Mouse (Mus musculus): ENCODE results near the gene Lama2. TPM values are rescaled to one million over a fixed set of nuclear protein-coding genes. Genes with fewer than 3 reads are reported as not detected.

Gene Lama2
- polyA plus RNA-seq, 1 experiment from 2014 or later: 4.3 TPM

DNA sequence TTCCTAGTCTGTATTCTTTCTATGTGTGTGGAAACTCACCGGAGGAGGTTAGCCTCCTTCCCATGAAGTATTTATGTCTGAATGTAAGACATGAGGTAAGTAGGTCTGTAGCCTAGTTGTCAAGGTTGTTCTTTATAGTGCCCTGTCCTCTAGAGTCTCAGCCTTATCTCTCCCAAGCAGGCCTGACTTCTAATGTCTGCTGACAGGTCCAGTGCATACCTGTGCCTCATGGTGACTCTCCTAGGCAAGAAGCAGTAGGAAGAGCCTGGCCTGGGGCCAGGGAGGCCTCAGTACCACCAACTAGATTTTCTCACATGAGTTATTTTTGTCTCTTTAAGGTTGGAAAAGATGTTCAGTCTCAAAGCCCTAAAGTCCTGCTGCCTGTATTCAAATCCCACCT, 483.8 kb downstream of the Lama2 start:
- no peak for ATAC-seq (replicated peaks)
- Histone ChIP-seq H3K27me3 (replicated peaks) (no peaks in the 10 kb centered on the region), H3K9ac (no peak overlapping the region), H3K4me2 (no peak overlapping the region), H3K4me3 (no peak overlapping the region), H3K36me3 (replicated peaks) (no peaks in the 10 kb centered on the region), H3K4me1 (peaks cover 9% of the 10 kb centered on the region), H3K9me3 (no peaks in the 10 kb centered on the region), H3K27ac (no peak overlapping the region)
- 96% methylated on average over 1 of the region's 1 CpGs for WGBS

GRCm38 (mm10) chr10:27133135-27133534, 486.4 kb downstream of the Lama2 start:
- WGBS: 4% methylated on average over 1 of the region's 1 CpGs
- H3K27ac ChIP-seq: no peak overlapping the region
- peaks cover 9% of the 10 kb centered on the region for H3K4me1 ChIP-seq
- no peaks in the 10 kb centered on the region for H3K9me3 ChIP-seq
- no peak overlapping the region for H3K4me3 ChIP-seq
- H3K9ac ChIP-seq: no peak overlapping the region
- peak; percentile 91 for ATAC-seq (replicated peaks)
- no peak overlapping the region for H3K4me2 ChIP-seq
- H3K27me3 ChIP-seq (replicated peaks): no peaks in the 10 kb centered on the region
- no peaks in the 10 kb centered on the region for H3K36me3 ChIP-seq (replicated peaks)

GRCm38 (mm10) chr10:27127454-27127853, 492.1 kb downstream of the Lama2 start:
- H3K27ac ChIP-seq: no peak overlapping the region
- no peak overlapping the region for H3K9ac ChIP-seq
- ATAC-seq (replicated peaks): no peak
- 83% methylated on average over 2 of the region's 2 CpGs for WGBS
- H3K27me3 ChIP-seq (replicated peaks): no peaks in the 10 kb centered on the region
- H3K36me3 ChIP-seq (replicated peaks): no peaks in the 10 kb centered on the region
- H3K4me1 ChIP-seq: no peaks in the 10 kb centered on the region
- H3K4me3 ChIP-seq: no peak overlapping the region
- no peaks in the 10 kb centered on the region for H3K9me3 ChIP-seq
- H3K4me2 ChIP-seq: no peak overlapping the region

DNA sequence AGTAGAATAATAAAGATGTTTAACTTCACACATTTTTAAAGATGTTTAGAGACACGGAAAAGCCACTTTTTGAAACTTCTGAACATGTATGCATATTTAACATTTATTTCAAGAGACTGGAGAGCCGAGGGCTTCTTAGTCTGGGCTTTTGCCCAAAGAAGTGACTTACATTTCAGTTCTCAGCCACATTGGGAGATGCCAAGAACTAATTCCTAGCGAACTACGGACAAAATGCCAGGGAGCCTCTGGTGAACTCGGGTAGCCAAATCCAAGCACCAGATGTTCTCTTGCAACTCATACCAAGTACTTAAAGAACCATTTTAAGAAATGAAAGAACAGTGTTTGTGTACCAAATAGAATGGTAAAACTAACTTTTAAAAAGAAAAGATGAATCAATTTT, 495.8 kb downstream of the Lama2 start:
- H3K9me3 ChIP-seq: no peaks in the 10 kb centered on the region
- no peak for ATAC-seq (replicated peaks)
- no peak overlapping the region for H3K4me2 ChIP-seq
- no peaks in the 10 kb centered on the region for H3K36me3 ChIP-seq (replicated peaks)
- H3K4me1 ChIP-seq: no peaks in the 10 kb centered on the region
- H3K27me3 ChIP-seq (replicated peaks): no peaks in the 10 kb centered on the region
- H3K4me3 ChIP-seq: no peak overlapping the region
- H3K9ac ChIP-seq: no peak overlapping the region
- no peak overlapping the region for H3K27ac ChIP-seq
- 85% methylated on average over 5 of the region's 5 CpGs for WGBS

- ATAC-seq (replicated peaks): no peak
- H3K4me3 ChIP-seq: no peak overlapping the region
- no peak overlapping the region for H3K4me2 ChIP-seq
- no peaks in the 10 kb centered on the region for H3K27me3 ChIP-seq (replicated peaks)
- 92% methylated on average over 3 of the region's 3 CpGs for WGBS
- H3K9me3 ChIP-seq: no peaks in the 10 kb centered on the region
- H3K4me1 ChIP-seq: no peaks in the 10 kb centered on the region
- no peak overlapping the region for H3K9ac ChIP-seq
- no peak overlapping the region for H3K27ac ChIP-seq
- no peaks in the 10 kb centered on the region for H3K36me3 ChIP-seq (replicated peaks)
These were observed 501.7 kb downstream of the Lama2 start for GRCm38 (mm10) chr10:27117815-27118214.

DNA sequence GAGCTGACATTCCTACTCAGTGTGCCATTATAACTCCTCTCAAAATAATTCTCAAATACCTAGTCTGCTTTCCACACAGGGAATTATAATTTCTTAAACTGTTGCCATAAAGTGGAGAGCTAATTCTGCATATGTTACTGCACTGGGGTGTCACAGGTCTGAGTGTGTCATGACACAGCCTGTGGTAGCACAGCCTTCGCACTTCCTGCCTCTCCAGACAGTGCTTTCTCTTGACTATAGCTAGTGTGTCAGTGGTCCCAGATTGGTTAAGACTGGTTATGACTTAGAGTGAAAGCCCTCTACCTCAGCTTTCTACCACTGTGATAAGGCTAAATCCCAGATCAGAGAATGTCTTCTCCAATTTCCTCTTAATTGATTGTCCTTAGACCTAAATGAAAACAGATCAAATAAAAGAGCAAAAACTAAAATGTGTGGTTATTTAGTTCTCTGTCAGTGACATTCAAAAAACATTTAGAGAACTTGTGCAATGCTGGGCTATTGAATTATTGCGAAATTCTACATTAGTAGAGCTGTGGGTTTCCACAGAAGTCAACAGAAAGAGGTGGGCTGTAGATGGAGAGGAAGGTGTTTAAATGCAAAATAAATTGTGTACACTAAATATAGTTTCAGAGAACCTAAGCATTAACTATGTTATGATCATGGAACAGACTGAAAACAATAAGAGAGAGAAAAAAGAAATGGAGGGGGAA, 502.5 kb downstream of the Lama2 start:
- H3K4me3 ChIP-seq: no peak overlapping the region
- WGBS: 90% methylated on average over 2 of the region's 2 CpGs
- no peak overlapping the region for H3K9ac ChIP-seq
- no peak overlapping the region for H3K27ac ChIP-seq
- no peaks in the 10 kb centered on the region for H3K4me1 ChIP-seq
- no peaks in the 10 kb centered on the region for H3K9me3 ChIP-seq
- no peak overlapping the region for H3K4me2 ChIP-seq
- H3K27me3 ChIP-seq (replicated peaks): no peaks in the 10 kb centered on the region
- no peaks in the 10 kb centered on the region for H3K36me3 ChIP-seq (replicated peaks)
- ATAC-seq (replicated peaks): no peak

DNA sequence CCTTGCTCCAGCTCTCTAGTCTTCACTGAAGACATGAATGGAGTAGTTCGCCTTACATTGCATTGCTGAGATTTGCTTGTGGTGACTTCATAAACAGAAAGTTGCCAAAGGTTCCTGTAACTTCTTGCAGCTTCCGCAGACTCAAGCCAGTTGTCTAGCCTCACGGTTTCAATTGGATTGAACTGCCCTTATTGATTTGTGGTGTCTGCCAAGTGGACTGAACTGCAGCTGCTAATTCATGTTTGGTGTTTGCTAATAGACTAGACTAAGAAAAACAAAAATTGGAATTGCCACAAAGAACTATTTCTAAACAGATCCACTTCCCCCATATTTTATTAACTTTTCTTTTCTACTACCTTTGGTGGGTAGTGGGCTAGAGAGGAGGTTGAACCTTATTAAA, 505.4 kb downstream of the Lama2 start:
- Histone ChIP-seq H3K27me3 (replicated peaks) (no peaks in the 10 kb centered on the region), H3K4me2 (no peak overlapping the region), H3K9me3 (no peaks in the 10 kb centered on the region), H3K4me1 (no peaks in the 10 kb centered on the region), H3K27ac (no peak overlapping the region), H3K36me3 (replicated peaks) (no peaks in the 10 kb centered on the region), H3K9ac (no peak overlapping the region), H3K4me3 (no peak overlapping the region)
- 91% methylated on average over 3 of the region's 3 CpGs for WGBS
- ATAC-seq (replicated peaks): no peak

- Histone ChIP-seq H3K9ac (no peak overlapping the region), H3K4me1 (no peaks in the 10 kb centered on the region), H3K36me3 (replicated peaks) (no peaks in the 10 kb centered on the region), H3K4me3 (no peak overlapping the region), H3K27ac (no peak overlapping the region), H3K9me3 (no peaks in the 10 kb centered on the region), H3K4me2 (no peak overlapping the region), H3K27me3 (replicated peaks) (no peaks in the 10 kb centered on the region)
- 79% methylated on average over 5 of the region's 5 CpGs for WGBS
- no peak for ATAC-seq (replicated peaks)
These were observed 515.7 kb downstream of the Lama2 start for GRCm38 (mm10) chr10:27103811-27104210.

DNA sequence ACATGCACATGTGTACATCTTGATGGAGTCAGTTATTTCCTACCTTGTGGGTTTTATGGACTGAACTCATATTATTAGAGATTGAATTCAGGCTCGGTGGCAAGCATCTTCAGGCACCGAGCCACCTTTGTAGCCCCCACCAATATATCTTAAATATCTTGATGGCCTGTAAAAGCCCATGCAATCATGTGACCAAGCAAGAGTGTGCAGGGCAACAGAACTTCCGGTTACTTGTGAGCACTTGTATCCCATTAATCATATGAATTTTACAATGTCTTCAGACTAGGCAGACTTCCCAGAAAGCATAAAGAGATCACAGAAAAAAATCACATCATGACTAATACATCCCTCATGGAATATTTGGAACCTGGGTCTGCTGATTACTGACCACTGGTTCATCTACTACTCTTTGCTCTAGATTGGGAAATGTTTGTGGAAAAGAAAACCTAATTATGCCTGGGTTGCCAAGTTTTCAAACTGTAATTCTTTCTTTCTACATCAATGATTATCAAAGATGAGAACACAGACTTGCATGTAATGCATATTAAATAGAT, 517.7 kb downstream of the Lama2 start:
- H3K4me2 ChIP-seq: no peak overlapping the region
- no peak for ATAC-seq (replicated peaks)
- H3K27ac ChIP-seq: no peak overlapping the region
- H3K36me3 ChIP-seq (replicated peaks): no peaks in the 10 kb centered on the region
- no peak overlapping the region for H3K9ac ChIP-seq
- WGBS: 90% methylated on average over 3 of the region's 3 CpGs
- H3K4me3 ChIP-seq: no peak overlapping the region
- no peaks in the 10 kb centered on the region for H3K4me1 ChIP-seq
- H3K27me3 ChIP-seq (replicated peaks): no peaks in the 10 kb centered on the region
- H3K9me3 ChIP-seq: no peaks in the 10 kb centered on the region

DNA sequence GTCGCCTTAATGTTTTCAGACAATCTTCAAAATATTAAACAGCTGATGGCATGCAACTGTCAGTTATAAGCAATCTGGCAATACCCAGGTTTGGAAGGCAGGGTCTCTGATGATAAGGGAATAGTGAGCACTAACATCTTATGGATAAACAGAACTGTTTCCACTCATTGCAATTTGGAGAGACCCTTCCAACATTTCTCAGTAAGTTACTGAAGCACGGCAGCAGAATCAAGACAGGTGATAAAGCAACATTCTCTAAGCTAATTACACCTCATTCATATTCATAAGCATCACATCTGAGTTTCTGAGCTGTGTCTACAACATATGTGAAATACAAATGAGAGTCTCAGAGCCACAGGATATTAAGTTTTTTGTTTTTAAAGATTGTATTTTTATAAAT, 542.4 kb downstream of the Lama2 start:
- Histone ChIP-seq H3K36me3 (replicated peaks) (no peaks in the 10 kb centered on the region), H3K4me3 (no peak overlapping the region), H3K27me3 (replicated peaks) (no peaks in the 10 kb centered on the region), H3K4me2 (no peak overlapping the region), H3K4me1 (no peaks in the 10 kb centered on the region), H3K9me3 (no peaks in the 10 kb centered on the region), H3K9ac (no peak overlapping the region), H3K27ac (no peak overlapping the region)
- 72% methylated on average over 2 of the region's 2 CpGs for WGBS
- no peak for ATAC-seq (replicated peaks)

DNA sequence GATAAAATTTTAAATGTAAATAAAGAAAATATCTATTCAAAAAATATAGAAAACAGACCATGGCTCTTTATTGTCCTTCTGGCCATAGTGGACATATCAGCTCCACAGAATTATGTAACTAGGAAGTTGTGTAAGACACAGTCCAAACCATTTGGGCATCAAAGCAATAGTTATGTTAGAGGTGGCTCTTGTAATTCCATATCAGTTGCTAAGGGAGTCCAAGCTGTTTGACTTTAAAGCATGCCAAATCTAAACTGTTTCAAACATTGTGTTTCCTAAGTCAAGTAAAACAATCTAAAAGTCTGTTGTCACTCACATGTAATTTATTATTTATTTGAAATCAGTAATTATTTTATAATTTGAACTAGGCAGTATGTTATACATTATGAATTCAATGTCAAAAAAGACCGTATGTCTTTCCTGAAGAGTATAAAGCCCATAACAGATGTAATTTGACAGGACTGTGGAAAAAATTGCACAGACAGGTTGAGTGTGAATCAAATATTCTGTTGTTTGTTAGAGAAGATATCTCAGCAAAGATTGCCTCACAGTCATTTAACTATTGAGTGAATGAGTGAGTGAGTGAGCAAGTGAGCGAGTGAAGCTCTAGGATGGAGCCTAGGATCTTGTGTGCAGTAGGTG, 550.6 kb downstream of the Lama2 start:
- H3K4me1 ChIP-seq: no peaks in the 10 kb centered on the region
- H3K9me3 ChIP-seq: no peaks in the 10 kb centered on the region
- no peak overlapping the region for H3K9ac ChIP-seq
- no peak overlapping the region for H3K27ac ChIP-seq
- 82% methylated on average over 2 of the region's 2 CpGs for WGBS
- H3K36me3 ChIP-seq (replicated peaks): no peaks in the 10 kb centered on the region
- no peak for ATAC-seq (replicated peaks)
- no peak overlapping the region for H3K4me2 ChIP-seq
- H3K4me3 ChIP-seq: no peak overlapping the region
- H3K27me3 ChIP-seq (replicated peaks): no peaks in the 10 kb centered on the region

- 76% methylated on average over 4 of the region's 4 CpGs for WGBS
- no peak overlapping the region for H3K4me2 ChIP-seq
- H3K9me3 ChIP-seq: no peaks in the 10 kb centered on the region
- H3K9ac ChIP-seq: no peak overlapping the region
- no peaks in the 10 kb centered on the region for H3K27me3 ChIP-seq (replicated peaks)
- no peaks in the 10 kb centered on the region for H3K4me1 ChIP-seq
- H3K27ac ChIP-seq: no peak overlapping the region
- H3K36me3 ChIP-seq (replicated peaks): no peaks in the 10 kb centered on the region
- H3K4me3 ChIP-seq: no peak overlapping the region
- no peak for ATAC-seq (replicated peaks)
These were observed 555.9 kb downstream of the Lama2 start for GRCm38 (mm10) chr10:27063671-27064070.

- H3K36me3 ChIP-seq (replicated peaks): no peaks in the 10 kb centered on the region
- no peak for ATAC-seq (replicated peaks)
- 50% methylated on average over 4 of the region's 4 CpGs for WGBS
- no peaks in the 10 kb centered on the region for H3K4me1 ChIP-seq
- H3K4me2 ChIP-seq: no peak overlapping the region
- no peak overlapping the region for H3K27ac ChIP-seq
- H3K27me3 ChIP-seq (replicated peaks): no peaks in the 10 kb centered on the region
- no peaks in the 10 kb centered on the region for H3K9me3 ChIP-seq
- no peak overlapping the region for H3K4me3 ChIP-seq
- H3K9ac ChIP-seq: no peak overlapping the region
These were observed 565.1 kb downstream of the Lama2 start for GRCm38 (mm10) chr10:27054488-27054887.

Data from midbrain, embryonic 15.5 days (tissue).